ENCODE assay signal across 29 mouse cellular contexts in the genomic region with DNA sequence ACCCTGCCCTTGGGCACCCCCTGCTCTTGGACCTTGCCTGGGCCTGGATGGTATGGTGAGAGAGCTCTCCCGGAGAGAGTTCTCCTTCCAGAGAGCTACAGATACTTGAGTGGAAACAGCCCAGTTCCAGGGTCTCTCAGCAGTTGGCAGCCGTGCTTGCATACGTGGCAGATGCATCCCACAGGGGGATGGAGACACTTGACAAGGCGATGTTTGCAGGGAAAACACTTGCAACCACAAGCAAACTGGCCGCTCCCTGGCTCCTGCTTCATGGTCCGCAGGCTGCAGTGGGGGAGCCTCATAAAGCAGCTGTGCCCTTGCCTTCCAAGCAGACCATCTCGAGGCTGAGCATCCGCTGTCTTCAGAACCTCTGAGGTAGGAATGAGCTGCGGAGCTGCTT. TPM values are rescaled to one million over a fixed set of nuclear protein-coding genes. Genes with fewer than 3 reads are reported as not detected.
"Had no signal": no experiment of that assay in that cellular context is flagged by ENCODE, and none has a peak within 500 bp of the region (broad histone marks: within the 10 kb centered on the region; RNA-seq: fewer than 3 reads in every experiment).

Bpifb2 (plus strand) TSS at position 301 of the 400 bp plus-strand sequence.

- H3K27me3 ChIP-seq: embryonic facial prominence, embryonic 12.5 days; embryonic facial prominence, embryonic 13.5 days; embryonic facial prominence, embryonic 15.5 days; forebrain, embryonic 12.5 days; forebrain, embryonic 13.5 days; forebrain, embryonic 15.5 days had no signal

- H3K4me1 ChIP-seq: embryonic facial prominence, embryonic 10.5 days; embryonic facial prominence, embryonic 12.5 days; embryonic facial prominence, embryonic 13.5 days; embryonic facial prominence, embryonic 15.5 days; forebrain, embryonic 10.5 days; forebrain, embryonic 12.5 days had no signal

- H3K9me3 ChIP-seq: embryonic facial prominence, embryonic 10.5 days; embryonic facial prominence, embryonic 12.5 days; embryonic facial prominence, embryonic 13.5 days; embryonic facial prominence, embryonic 15.5 days; forebrain, embryonic 10.5 days; forebrain, embryonic 12.5 days; forebrain, embryonic 13.5 days; forebrain, embryonic 15.5 days had no signal

- DNase-seq: cerebellum, adult 8-10 months; cerebellum, adult 9-10 months; cerebellum, adult 9-11 months; cerebellum, postnatal 10 days; cerebellum, postnatal 25 days; cerebellum, postnatal 36 days; embryo, embryonic 11 days; forebrain, postnatal 0 days; gastrocnemius, adult 2 months; gastrocnemius, postnatal 10 days; gastrocnemius, postnatal 14 days; gastrocnemius, postnatal 25 days; heart, adult 18-20 months; heart, adult 2 months had no signal

- H3K36me3 ChIP-seq: embryonic facial prominence, embryonic 10.5 days; embryonic facial prominence, embryonic 12.5 days; embryonic facial prominence, embryonic 13.5 days; embryonic facial prominence, embryonic 15.5 days; forebrain, embryonic 10.5 days; forebrain, embryonic 12.5 days; forebrain, embryonic 15.5 days had no signal

- H3K27ac ChIP-seq: embryonic facial prominence, embryonic 10.5 days; embryonic facial prominence, embryonic 12.5 days; embryonic facial prominence, embryonic 13.5 days; embryonic facial prominence, embryonic 15.5 days; forebrain, embryonic 10.5 days; forebrain, embryonic 12.5 days; forebrain, embryonic 13.5 days; forebrain, embryonic 15.5 days; gastrocnemius, adult 2 months; heart, adult 2 months had no signal

- H3K4me3 ChIP-seq: embryonic facial prominence, embryonic 10.5 days; embryonic facial prominence, embryonic 12.5 days; embryonic facial prominence, embryonic 13.5 days; embryonic facial prominence, embryonic 15.5 days; erythroblast, embryonic 14.5 days; forebrain, embryonic 10.5 days; forebrain, embryonic 12.5 days; forebrain, embryonic 13.5 days; forebrain, embryonic 15.5 days; gastrocnemius, adult 2 months; heart, adult 2 months had no signal

RNA-seq across cellular contexts. Expression of gene Bpifb2, which starts in this region (rescaled TPM):
- polyA plus RNA-seq: cortical plate, adult 2 months; embryonic facial prominence, embryonic 10.5 days; embryonic facial prominence, embryonic 11.5 days; embryonic facial prominence, embryonic 12.5 days; embryonic facial prominence, embryonic 13.5 days; embryonic facial prominence, embryonic 14.5 days; embryonic facial prominence, embryonic 15.5 days; erythroblast, embryonic 14.5 days; forebrain, embryonic 10.5 days; forebrain, embryonic 11.5 days; forebrain, embryonic 12.5 days; forebrain, embryonic 13.5 days; forebrain, embryonic 14.5 days; forebrain, embryonic 15.5 days; forebrain, embryonic 16.5 days; forebrain, postnatal 0 days; heart, adult 2 months had no signal
